Mouse (Mus musculus): Measurements from ENCODE around the gene Yipf2.
"Not testable (repeated sequence)": the region's sequence is repeated elsewhere in the genome, so short reads cannot be mapped to it uniquely, and the experiment has no call there.

Gene Yipf2

DNA sequence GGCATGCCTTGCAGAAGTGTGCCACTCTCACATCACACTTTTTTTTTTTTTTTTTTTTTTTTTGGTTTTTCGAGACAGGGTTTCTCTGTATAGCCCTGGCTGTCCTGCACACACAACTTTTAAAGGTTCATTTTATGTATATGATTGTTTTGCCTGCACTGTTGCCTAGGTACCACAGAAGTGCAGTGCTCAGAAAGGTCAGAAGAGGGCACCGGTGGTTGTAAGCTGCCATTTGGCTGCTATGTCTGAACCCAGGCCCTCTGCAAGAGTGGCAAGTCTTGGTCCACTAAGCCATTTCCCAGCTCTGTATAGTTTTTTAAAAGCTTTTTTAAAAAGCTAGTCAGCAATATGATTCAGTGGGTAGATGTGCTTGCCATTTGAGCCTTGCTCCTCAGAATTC, 5.6 kb upstream of the Yipf2 start:
- DNase-seq (ENCODE audit: low read depth, low spot score) = no peak

DNA sequence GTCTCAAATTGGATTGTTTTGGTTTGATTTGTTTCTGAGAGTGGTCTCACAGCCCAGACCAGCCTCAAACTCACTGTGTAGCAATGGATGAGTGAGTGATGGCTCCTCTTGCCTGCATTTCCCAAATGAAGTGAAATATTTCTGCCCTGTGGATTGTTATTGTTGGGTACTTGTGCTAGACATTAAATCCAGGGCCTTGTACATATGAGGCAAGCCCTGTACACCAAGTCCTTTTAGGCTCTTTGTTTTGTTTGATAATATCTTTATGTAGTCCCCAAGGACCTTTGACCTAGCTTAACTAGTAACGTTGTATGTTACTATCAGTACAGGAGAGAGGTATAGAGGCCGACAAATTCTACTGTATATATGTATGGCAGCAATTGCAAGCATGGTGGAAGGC, 2.2 kb upstream of the Yipf2 start:
- DNase-seq (ENCODE audit: low read depth, low spot score) = no peak

DNA sequence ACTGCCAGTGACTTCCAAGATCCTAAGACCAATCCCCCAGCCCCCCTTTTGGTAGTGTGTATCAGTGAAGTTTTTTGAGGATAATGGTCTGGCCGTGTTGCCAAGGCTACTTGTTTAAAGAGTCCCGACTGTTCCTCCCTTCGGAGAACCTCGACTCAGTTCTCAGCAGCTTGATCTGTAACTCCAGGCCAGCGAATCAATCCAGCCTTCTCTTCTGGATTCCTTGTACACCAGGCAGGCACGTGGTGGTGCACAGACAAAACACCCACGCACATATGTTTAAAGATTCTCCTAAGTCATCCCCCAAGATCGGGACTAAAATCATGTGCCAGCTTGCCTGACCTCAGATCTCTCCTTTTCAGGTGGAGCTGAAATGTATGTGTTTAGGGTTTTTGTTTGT, 1.7 kb upstream of the Yipf2 start:
- not testable (repeated sequence) for DNase-seq (ENCODE audit: low read depth, low spot score)

DNA sequence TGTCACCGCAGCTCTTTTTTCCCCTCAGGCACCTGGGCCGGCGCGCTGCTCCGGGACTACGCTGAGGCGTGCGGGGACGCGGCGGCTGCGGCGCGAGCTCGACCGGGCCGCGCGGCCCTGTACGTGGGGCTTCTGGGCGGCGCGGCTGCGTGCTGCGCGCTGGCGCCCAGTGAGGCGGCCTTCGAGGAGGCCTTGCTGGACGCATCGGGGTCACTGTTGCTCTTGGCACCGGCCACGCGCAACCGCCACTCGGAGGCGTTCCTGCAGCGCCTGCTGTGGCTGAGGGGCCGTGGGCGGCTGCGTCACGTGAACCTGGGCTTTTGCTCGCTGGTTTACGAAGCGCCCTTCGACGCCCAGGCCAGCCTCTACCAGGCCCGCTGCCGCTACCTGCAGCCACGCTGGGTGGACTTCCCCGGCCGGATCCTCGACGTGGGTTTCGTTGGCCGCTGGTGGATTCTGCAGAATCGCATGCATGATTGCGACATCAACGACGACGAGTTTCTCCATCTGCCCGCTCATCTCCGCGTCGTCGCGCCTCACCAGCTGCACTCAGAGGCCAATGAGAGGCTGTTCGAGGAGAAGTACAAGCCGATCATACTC, 594 bp upstream of the Yipf2 start:
- no peak for DNase-seq (ENCODE audit: low read depth, low spot score)

DNA sequence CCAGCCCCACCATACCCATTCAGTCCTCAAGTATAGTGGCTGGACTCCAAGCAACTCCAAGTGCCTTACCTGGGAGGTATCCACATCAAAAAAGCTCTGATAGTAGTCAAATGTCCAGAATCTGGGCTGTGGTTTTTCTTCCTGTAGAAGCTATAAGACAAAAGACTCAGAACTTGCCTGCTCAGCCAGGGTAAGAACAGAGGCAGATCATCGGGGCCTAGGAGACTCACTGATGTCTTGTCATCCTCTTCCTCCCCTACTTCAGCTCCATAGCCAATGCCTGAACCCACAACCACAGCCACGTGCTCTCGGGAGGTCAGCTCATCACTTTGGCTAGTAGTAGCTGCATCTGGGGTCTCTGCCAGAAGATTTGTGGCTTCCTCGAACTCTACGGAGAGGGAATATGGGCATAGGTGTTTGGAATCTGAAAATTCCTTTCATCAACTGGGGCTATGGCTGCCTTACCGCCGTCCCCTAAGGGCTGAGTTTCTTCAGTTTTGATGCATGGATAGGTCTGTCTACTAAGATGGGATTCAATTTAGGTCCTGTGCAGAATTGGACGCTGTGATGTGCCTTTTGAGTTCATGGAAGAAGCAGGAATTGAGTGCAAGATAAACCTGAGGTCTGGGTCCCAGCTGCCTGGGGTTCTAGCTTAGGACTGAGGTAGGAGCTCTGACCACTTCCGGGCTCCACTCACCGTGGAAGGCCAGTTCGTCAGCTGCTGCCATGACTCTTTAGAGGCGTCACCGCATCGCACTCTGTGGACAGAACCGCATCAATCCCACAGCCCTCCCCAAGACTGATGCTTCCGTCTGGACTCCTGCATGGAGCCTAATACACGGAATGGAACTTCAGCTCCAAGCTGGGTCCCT, 561 bp downstream of the Yipf2 start:
- DNase-seq (ENCODE audit: low read depth, low spot score) = no peak

DNA sequence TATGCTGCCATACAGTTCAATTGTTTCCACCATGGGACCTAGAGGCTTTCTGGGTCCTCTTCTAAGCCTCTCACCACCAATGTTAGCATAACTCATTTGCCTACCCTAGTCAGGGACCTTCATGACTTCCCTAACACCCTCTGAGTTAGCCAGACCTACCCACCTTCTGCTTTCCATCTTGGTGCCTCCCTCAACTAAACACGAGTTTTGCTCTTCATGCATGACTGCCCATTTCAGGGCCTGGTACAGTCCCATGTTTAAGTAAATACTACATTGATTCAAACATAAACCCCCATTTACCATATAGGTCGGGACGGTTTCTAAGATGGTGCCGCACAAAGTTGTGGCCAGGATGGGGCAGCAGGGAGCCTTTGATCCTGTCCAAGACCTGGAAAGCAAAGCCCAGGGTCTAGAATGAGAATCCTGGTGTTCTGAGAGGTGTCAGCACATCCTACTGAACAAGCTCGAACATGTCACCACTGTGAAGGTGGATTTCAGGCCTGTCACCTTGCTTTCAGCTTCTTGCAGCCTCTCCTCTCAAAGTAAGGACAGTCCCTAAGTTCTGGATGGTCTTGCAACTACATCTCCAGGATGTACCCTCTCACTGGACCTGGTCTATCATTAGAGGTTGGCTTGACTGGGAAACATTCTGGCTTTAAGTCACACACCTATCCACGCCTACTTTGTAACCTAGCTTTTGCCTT, 1.3 kb downstream of the Yipf2 start:
- no peak for DNase-seq (ENCODE audit: low read depth, low spot score)

DNA sequence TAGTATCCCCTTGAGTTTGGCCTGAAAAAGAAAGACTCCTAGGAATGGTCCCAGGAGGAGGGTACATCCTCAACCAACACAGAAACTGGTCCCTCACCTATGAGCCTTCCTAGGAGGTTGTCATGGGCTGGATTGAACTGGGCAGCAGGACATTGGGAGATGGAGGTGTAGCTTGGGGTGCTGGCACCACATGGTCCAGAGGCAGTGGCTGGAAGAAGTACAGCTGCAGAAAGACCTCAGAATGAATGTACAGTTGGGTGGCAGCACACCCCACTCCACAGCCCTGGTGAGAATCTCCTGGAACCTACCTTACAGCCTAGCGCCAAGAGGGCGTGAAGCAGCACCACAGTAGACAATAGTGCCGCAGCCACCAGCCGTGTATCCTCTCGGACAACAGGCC, 3.1 kb downstream of the Yipf2 start:
- no peak for DNase-seq (ENCODE audit: low read depth, low spot score)

DNA sequence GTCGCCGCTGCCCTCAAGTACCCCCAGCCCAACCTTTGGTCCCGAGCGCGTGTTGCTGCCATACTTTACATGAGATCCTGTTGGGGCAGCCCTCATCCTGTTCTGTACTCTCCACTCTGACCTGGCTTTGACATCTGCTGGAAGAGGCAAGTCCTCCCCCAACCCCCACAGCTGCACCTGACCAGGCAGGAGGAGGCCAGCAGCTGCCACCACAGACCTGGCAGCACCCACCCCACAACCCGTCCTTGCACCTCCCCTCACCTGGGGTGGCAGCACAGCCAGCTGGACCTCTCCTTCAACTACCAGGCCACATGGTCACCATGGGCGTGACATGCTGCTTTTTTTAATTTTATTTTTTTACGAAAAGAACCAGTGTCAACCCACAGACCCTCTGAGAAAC, 4.3 kb downstream of the Yipf2 start:
- no peak for DNase-seq (ENCODE audit: low read depth, low spot score)

DNA sequence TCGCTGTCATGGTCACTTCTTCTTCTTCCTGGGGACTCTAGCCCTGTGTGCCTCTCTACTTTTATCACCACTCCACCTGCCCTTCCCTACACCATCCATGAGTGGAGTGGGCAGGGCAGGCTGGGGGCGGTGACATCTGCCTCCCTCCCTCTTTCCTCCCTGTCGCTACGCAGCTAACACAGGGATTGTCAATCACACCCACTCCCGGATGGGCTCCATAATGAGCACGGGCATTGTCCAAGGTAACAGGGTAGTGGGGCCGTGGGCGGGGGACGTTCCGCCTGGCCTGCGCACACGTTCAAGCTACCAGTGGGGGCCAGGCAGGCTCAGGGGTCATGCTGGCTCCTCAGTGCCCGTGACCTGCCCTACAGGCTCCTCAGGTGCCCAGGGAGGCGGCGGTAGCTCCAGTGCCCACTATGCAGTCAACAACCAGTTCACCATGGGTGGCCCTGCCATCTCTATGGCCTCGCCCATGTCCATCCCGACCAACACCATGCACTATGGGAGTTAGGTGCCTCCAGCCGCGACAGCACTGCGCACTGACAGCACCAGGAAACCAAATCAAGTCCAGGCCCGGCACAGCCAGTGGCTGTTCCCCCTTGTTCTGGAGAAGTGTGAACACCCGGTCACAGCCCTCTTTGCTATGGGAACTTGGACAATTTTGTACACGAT, 4.8 kb downstream of the Yipf2 start:
- DNase-seq (ENCODE audit: low read depth, low spot score) = no peak

DNA sequence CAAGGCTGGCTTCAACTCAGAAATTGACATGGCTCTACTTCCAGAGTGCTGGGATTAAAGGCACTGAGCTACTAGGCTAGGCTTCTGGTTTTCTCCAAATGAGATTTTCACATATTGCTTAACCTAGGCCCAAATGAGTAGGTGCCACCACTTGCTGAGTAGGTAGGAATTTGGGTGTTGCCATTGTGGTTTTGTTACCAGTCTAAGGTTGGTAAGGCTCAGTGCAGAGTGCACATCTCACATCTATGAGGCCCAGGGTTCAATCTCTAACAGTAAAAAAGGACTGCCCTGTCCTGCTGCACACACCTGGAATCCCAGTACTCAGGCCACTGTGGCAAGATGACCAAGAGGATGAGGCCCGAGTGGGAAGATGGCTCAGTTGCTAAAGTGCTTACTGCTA, 7.2 kb downstream of the Yipf2 start:
- DNase-seq (ENCODE audit: low read depth, low spot score) = no peak

DNA sequence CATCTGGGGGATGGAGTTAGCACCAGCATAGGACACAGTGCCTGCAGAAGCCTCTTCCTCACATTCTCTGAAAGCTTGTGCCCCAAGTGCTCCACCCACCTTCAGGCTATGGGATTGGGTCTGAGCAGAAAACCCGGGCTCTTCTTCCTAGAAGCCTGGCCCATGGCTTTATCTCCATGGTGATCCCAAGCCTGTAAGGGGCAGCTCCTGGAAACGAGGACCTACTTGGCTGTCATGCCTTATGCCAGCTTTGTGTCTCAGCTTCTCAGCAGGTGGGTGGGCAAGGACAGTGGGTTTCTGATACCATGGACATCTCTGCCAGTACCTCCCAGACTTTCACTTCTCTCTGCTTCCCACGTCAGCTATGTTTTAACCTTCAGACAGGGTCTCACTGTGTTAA, 14.4 kb downstream of the Yipf2 start:
- no peak for DNase-seq (ENCODE audit: low read depth, low spot score)

DNA sequence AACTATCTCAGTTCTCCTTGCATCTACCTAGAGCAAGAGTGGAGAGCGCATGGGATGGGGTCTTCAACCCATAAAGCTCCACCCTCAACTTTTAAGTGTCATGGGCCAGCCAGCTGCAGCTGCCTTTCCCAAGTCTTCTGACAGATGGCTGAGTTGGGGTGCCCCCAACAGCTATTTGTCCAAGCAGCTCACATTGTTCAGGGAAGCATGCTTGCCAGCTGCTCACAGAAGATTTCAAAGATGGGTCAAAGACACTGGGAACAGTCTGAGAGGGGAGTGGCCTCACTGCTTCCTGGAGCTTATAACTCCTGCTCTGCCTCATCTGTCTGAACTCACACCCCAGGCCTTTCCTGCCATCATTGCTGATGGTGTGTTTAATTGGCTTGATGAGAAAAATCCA, 16.3 kb downstream of the Yipf2 start:
- no peak for DNase-seq (ENCODE audit: low read depth, low spot score)

DNA sequence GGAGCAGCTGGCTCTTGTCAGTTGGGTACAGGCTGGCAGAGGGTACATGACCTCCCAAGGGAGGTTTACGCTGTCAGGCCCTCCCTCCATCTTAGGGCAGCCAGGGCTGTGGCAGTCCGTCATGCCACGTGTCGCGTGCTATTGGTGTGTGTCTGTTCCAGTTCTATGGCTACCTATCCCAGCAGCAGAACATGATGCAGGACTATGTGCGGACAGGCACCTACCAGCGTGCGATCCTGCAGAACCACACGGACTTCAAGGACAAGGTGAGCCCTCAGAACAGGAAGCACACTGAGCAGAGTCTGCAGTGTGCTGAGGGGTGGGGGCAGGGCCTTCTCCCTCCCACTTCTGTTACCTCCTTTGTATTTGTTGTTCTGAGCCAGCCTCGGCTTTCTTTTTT, 17.4 kb downstream of the Yipf2 start:
- no peak for DNase-seq (ENCODE audit: low read depth, low spot score)

DNA sequence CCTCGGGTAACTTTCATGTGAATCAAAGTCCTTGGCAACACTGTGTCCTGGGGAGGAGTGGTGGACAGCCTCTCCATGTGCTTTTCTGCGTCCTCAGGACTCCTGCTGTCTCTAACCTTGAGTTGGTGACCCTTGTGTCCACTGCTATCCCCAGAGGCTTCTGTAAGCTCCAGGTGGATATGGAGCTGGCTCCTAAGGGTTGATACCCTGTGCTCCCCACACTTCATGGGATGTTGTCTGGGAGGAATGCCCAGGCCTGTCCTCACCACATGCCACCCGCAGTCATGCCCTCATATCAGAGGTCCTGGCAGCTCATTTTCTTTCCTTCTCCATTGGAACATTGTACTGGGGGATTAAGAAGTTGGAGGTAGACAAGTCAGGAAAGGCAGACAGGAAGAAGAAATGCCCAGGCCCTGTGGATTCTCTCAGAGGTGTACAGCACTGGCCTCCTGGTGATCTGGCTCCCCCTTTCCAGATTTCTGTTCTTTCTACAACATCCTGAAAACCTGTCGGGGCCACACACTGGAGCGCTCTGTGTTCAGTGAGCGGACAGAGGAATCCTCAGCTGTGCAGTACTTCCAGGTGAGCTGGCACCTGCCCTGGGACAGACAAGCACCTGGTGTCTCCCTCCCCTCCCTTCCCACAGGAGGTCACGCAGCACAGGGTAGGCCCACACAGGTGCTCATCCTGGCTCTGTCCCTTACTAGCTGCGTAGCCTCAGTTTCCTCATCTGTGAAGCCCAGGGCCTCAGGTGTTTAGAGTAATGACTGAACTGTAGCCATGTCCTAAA, 18.4 kb downstream of the Yipf2 start:
- no peak for DNase-seq (ENCODE audit: low read depth, low spot score)

DNA sequence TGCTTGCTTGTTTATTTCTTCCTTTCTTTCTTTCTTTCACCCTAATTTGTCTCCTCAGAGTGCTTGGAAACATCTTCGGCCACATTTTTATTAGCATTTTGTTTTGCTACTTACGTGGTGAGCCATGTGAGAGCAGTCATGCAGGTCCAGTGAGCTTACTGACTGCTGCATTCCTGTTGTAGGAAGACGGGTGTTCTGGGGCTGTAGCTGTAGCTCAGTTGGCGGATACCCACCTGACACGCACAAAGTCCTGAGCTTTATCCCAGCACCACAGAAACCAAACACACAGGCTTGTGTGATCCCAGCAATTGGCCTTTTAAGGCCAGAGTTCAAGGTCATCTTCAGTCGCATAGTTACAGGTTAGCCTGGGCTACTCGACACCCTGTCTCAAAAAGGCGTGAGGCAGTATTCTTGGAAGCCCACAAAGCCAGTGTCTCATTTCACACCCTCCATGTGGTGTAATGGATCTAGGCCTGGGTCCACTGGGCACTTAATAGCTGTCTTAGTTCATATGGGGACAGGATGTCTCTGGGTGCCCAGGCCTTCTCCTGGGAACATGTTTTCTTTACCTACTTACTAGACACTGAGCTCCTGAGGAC, 23.9 kb downstream of the Yipf2 start:
- DNase-seq (ENCODE audit: low read depth, low spot score) = no peak

DNA sequence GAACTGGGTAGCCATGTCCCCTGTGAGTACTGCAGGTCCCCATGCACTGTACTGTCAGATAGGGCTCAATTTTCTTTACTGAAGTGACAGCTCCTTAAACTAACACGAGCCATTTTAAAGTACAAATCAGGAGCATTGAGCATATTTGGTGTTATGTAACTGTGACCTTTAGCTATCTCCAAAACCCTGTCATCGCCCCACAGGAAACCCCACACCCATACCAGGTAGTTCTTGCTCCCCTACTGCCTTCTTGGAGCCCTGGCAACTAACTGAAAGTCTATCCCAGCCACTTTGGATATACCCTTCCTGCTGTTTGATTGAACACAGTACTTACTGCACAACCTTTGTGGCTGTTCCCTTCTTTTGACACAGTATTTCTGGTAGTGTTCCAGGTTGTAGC, 25.6 kb downstream of the Yipf2 start:
- DNase-seq (ENCODE audit: low read depth, low spot score) = no peak

DNA sequence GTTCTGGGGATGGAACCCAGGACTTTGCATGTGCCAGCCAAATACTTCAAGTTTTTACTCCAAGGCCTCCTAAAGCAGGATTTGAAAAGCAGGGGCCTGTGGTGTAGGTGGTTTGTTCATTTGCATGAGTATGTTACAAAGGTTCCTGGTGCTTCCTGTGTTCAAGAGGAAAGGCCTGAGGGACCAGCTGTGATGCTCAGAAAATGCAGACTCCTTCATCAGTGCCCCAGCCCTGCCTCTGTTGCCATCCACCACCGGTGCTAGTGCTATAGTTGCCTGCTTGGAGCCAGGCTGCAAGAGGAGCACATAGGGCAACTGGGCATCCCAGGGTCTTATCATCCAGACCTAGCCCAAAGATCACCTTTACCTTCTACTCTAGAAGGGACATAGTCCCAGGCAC, 26.1 kb downstream of the Yipf2 start:
- DNase-seq (ENCODE audit: low read depth, low spot score) = no peak

DNA sequence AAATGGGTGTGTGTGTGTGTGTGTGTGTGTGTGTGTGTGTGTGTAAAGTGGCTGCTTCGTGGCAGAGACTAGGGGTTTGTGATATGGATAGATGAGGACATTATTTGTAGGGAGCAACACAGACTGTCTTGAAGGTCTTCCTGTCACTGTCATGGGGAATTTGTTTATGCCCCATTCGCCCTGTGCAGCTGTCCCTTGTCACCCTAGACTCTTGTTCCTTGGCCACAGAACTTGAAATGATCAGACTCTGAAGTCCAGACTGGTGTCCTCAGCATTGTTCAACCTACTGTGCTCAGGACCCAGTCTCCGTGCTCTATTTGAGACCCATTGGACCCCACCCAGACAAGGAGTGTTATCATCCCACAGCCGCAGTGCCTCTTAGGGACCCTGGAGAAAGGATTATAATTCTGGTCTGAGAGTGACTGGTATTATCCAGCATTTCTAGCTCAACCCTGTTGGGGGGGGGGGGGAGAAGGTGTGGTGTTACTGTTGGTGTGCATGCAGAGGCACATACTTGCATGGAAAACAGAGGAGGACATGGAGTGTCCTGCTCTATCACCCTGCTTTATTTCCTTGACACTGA, 27.5 kb downstream of the Yipf2 start:
- DNase-seq (ENCODE audit: low read depth, low spot score) = no peak

DNA sequence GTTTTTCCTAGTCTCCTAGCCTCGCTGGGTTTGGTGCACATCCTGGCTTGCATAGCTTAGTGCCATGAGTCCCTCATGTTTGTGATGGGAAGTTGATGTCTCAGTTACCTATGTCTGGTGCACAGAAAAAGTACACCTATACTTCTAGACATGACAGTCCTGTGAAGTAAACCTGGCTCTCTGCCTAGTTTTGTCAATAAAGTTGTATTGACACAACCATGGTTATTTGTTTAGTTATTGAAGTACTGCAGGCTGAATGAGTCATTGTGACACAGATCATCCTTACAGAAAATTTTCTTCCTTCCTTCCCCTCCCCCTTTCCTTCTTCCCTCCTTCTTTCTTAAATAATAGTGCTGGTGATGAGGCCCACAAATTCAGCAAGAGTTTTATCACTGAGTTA, 28.2 kb downstream of the Yipf2 start:
- no peak for DNase-seq (ENCODE audit: low read depth, low spot score)

DNA sequence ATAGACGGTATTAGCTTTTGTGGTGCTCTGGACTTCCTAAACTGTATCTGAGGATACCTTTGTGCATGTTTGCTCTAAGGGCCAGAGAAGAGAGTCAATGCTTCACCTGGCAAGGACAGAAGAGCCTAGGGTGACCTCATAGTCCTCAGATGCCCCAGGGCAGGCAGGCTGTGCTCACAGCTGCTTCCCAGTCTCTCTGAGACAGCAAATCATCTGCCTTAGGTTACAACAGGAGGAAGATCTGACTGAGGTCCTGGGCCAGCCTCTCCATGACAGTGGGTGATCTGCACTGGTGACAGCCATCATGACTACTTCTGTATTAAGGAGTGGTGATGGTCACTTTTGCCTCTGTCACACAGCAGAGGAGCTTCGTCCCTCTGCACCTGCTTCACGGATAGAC, 33.5 kb downstream of the Yipf2 start:
- DNase-seq (ENCODE audit: low read depth, low spot score) = no peak

DNA sequence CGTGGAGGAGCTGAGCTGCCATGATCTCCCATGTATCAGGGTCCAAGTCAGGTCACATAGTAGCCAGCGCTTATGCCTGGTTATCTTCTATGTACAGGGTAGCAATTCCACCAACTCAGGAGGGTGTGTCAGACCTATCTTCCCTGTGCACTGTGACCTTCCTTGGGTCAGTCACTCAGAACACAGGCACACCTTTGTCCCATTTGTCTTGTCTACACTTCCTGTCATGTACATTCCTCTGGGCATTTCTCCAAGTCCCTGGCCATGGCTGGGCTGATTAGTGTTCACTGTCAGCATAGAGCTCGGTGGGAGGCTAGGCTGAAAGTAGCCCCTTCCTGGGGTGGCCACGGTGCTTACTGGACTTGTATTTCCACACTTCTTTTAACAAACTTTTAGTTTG, 34.3 kb downstream of the Yipf2 start:
- DNase-seq (ENCODE audit: low read depth, low spot score) = no peak
